Mouse (Mus musculus) cerebellum, adult 9-11 months (tissue): ENCODE measurements at regions not wholly inside any gene's neighbourhood (a gene's known extent, or its start where the extent isn't known, plus 50 kb on each side); places are given as distances from the start of the nearest gene placed in this dataset.
A peak's percentile ranks its signal among the peaks of the same experiment; 100 is the strongest.

ENCODE experiments used
- DNase-seq: peaks from one replicate; pipeline ENCODE4 v3.0.0; 2022

GRCm38 (mm10) chr13:42244240-42245086 is 56.8 kb upstream of the Edn1 start:
- peak; percentile 6 for DNase-seq

GRCm38 (mm10) chr13:42245753-42246409 is 55.4 kb upstream of the Edn1 start:
- DNase-seq: no peak
